Mouse (Mus musculus): ENCODE results near the gene Auts2. TPM values are rescaled to one million over a fixed set of nuclear protein-coding genes. Genes with fewer than 3 reads are reported as not detected.
A peak's percentile ranks its signal among the peaks of the same experiment; 100 is the strongest.

The Auts2 gene
- polyA plus RNA-seq, 1 experiment: 39.0 TPM

DNA sequence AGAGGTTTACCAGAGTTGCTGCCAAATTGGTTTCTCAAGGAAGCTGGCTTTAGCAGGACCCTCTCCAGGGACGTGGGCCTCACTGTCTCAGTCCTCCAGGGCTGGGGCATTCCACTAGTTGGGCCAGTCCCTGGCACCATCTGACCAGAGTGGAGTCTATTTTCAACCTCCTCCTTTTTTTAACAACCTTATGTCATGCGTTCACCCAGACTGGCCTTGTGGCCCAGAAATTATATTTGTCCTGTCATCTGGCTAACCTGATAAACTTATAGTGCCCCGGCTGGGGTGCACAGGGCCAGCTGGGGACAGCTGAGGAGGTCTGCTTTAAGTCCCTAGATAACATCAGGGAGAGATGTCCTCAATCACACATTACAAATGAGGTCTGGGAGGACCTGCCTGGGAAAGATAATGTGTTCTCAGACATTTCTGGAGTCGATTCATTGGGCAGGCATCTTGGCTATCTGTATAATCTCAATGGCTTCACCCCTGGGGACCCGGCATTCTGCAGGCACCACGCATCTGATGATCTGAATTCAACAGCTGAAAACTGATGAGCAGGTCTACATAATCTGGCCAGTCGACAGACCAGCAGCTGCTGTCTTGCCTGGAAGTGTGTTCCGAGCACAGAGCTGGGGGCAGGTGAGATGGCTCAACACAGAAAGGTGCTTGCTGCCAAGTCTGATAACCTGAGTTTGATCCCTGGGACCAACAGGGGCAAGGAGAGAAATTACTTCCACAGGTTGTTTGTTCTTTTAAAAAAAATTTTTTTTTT lies 984.6 kb downstream of the Auts2 start:
- no peaks in the 10 kb centered on the region for H3K27me3 ChIP-seq (ENCODE audit: control insufficient read depth, insufficient read depth, low read length)
- H3K4me3 ChIP-seq (replicated peaks; ENCODE audit: insufficient read depth, low read depth, low read length): no peak overlapping the region
- 62% methylated on average over 8 of the region's 8 CpGs for WGBS
- no peak for TF ChIP-seq POLR2A (IDR thresholded peaks at IDR 0.05; ENCODE audit: borderline replicate concordance, insufficient read depth, low read length)
- TF ChIP-seq CTCF (IDR thresholded peaks at IDR 0.05; ENCODE audit: borderline replicate concordance, insufficient read depth, low read depth, low read length): no peak
- DNase-seq: peak in 1 of 2 experiments; percentile 16
- H3K4me1 ChIP-seq (ENCODE audit: control insufficient read depth, insufficient read depth, low read length): peaks cover 8% of the 10 kb centered on the region
- no peak overlapping the region for H3K27ac ChIP-seq (ENCODE audit: insufficient read depth, low read length)

DNA sequence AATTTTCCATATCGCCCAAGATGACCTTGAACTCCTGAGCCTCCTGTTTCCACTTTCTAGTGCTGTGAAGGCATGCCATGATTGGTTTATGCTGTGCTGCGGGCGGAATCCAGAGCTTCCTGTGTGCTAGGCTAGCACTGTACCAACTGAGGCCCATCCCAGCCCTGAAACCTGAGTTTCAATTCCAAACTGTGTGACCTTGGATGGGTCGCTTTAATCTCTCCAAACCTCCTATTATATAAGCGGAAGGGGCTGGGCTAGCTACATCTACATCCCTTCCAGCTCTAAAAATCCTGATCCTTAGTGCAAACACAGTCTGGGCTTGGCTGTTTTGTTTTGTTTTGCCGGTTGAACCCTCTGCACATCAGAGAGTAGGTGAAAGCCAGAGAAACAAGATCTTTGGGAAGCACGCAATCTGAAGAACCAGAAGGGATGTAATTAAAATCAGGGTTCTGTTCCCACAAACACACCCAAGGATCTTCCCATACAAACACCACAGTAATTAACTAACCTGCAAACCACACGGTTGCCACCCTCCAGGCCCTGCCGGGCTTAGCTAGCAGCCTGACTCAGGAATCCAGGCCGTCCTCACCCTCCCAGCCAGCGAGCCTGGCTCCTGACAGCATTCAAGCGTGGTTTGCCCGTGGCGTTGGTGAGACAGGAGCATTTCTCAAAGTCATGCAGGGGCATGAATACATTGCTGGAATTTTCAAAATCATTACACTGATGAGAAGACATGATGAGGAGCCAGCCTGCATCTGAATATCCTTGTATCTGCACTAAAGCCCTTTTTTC lies 985.4 kb downstream of the Auts2 start:
- Histone ChIP-seq H3K27me3 (ENCODE audit: control insufficient read depth, insufficient read depth, low read length) (no peaks in the 10 kb centered on the region), H3K27ac (ENCODE audit: insufficient read depth, low read length) (no peak overlapping the region), H3K4me3 (replicated peaks; ENCODE audit: insufficient read depth, low read depth, low read length) (no peak overlapping the region), H3K4me1 (ENCODE audit: control insufficient read depth, insufficient read depth, low read length) (peaks cover 8% of the 10 kb centered on the region)
- 87% methylated on average over 14 of the region's 14 CpGs for WGBS
- TF ChIP-seq POLR2A (IDR thresholded peaks at IDR 0.05; ENCODE audit: borderline replicate concordance, insufficient read depth, low read length): no peak
- no peak for TF ChIP-seq CTCF (IDR thresholded peaks at IDR 0.05; ENCODE audit: borderline replicate concordance, insufficient read depth, low read depth, low read length)
- peak in 1 of 2 experiments; percentile 16 for DNase-seq

DNA sequence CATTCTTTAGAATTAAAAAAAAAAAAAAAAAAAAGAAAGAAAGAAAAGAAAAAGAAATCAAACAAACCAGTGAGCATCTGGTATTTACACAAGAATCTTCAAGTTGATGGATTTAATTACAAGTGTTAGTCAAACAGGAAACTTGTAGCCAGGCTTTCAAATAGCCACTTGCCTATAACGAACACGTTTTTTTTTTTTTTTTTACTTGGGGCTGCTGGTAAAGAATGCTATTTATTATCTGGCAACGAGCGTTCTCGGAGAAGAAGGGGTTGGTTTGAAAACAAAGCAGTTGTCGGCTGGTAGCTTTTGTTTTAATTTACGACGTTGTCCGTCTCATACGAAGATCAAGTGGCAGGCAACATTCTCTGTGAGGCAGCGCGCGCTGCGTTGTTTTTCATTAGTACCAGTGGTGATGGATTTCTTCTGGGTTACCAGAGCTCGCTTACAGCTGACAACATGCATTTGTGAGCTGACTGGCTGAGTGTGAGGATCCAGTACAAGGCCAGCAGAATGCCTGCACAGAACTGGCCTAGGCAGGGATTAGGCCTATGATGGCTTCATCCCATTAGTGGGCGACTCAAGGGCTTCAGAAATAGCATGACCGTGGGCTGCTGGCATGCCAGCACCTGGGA lies 994.1 kb downstream of the Auts2 start:
- no peak for DNase-seq
- H3K27me3 ChIP-seq (ENCODE audit: control insufficient read depth, insufficient read depth, low read length): no peaks in the 10 kb centered on the region
- no peak overlapping the region for H3K4me3 ChIP-seq (replicated peaks; ENCODE audit: insufficient read depth, low read depth, low read length)
- H3K27ac ChIP-seq (ENCODE audit: insufficient read depth, low read length): no peak overlapping the region
- TF ChIP-seq POLR2A (IDR thresholded peaks at IDR 0.05; ENCODE audit: borderline replicate concordance, insufficient read depth, low read length) (no peak), CTCF (IDR thresholded peaks at IDR 0.05; ENCODE audit: borderline replicate concordance, insufficient read depth, low read depth, low read length) (no peak)
- 88% methylated on average over 17 of the region's 17 CpGs for WGBS
- no peaks in the 10 kb centered on the region for H3K4me1 ChIP-seq (ENCODE audit: control insufficient read depth, insufficient read depth, low read length)

DNA sequence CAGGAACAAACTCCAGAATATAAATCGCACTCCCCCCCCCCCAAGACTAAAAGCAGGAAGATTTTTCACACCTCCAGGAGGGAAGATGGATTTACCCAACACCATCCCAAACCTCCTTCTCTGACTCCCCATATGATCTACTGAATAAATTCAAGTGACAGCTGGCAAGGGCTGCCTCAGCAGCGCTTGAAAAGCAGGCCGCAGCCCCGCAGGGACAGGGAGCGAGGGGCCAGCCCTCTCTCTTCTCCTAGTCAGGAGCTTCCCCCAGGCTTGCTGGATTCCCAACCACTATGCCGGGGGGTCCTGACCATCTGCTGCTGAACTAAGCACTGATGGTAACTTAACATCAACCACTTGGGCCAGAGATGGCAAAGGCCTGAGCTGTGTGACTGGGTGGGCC lies 995.2 kb downstream of the Auts2 start:
- Histone ChIP-seq H3K4me1 (ENCODE audit: control insufficient read depth, insufficient read depth, low read length) (no peaks in the 10 kb centered on the region), H3K27ac (ENCODE audit: insufficient read depth, low read length) (no peak overlapping the region), H3K27me3 (ENCODE audit: control insufficient read depth, insufficient read depth, low read length) (no peaks in the 10 kb centered on the region), H3K4me3 (replicated peaks; ENCODE audit: insufficient read depth, low read depth, low read length) (no peak overlapping the region)
- no peak for TF ChIP-seq CTCF (IDR thresholded peaks at IDR 0.05; ENCODE audit: borderline replicate concordance, insufficient read depth, low read depth, low read length)
- no peak for TF ChIP-seq POLR2A (IDR thresholded peaks at IDR 0.05; ENCODE audit: borderline replicate concordance, insufficient read depth, low read length)
- no peak for DNase-seq
- WGBS: 84% methylated on average over 6 of the region's 6 CpGs

DNA sequence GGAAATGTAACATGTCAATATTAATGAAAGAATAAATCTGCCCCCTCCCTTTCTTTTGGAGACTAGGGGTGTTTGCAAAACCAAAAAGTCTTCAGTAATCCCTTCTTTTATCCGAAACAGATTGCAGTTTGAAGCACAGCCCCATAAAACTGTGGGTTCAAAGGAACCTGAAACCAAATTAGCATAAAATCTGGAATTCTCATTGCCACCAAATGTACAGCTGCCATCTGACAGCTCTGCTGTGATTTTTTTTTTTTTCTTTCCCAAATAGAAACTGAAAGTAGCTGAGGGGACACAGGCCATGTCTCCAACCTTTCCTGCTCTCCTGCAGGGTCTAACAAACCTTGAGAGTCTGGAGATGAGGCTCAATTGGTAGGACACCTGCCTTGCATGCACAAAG lies 996.7 kb downstream of the Auts2 start:
- no peak overlapping the region for H3K4me3 ChIP-seq (replicated peaks; ENCODE audit: insufficient read depth, low read depth, low read length)
- no peaks in the 10 kb centered on the region for H3K27me3 ChIP-seq (ENCODE audit: control insufficient read depth, insufficient read depth, low read length)
- H3K4me1 ChIP-seq (ENCODE audit: control insufficient read depth, insufficient read depth, low read length): no peaks in the 10 kb centered on the region
- no peak overlapping the region for H3K27ac ChIP-seq (ENCODE audit: insufficient read depth, low read length)
- TF ChIP-seq POLR2A (IDR thresholded peaks at IDR 0.05; ENCODE audit: borderline replicate concordance, insufficient read depth, low read length): no peak
- TF ChIP-seq CTCF (IDR thresholded peaks at IDR 0.05; ENCODE audit: borderline replicate concordance, insufficient read depth, low read depth, low read length): no peak
- 91% methylated on average over 1 of the region's 1 CpGs for WGBS
- DNase-seq: no peak

DNA sequence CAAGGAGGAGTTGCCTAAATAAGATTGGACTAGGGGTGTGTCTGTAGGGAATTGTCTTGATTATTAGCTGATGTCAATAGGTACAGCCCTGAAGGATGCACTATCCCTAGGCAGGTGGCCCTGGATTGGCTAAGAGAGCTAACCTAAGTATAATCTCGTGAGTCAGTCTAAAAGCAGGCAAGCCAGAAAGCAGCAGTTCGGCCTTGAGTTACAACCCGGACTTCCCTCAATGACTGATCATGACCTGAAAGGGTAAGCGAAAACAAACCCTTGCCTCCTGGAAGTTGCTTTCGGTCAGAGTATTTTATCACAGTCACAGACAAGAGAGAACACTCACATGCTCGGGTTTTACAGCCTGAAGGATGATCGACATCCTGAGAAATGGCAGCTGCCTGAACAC lies 998.8 kb downstream of the Auts2 start:
- 95% methylated on average over 7 of the region's 7 CpGs for WGBS
- Histone ChIP-seq H3K4me1 (ENCODE audit: control insufficient read depth, insufficient read depth, low read length) (no peaks in the 10 kb centered on the region), H3K4me3 (replicated peaks; ENCODE audit: insufficient read depth, low read depth, low read length) (no peak overlapping the region), H3K27me3 (ENCODE audit: control insufficient read depth, insufficient read depth, low read length) (no peaks in the 10 kb centered on the region), H3K27ac (ENCODE audit: insufficient read depth, low read length) (no peak overlapping the region)
- TF ChIP-seq POLR2A (IDR thresholded peaks at IDR 0.05; ENCODE audit: borderline replicate concordance, insufficient read depth, low read length) (no peak), CTCF (IDR thresholded peaks at IDR 0.05; ENCODE audit: borderline replicate concordance, insufficient read depth, low read depth, low read length) (no peak)
- DNase-seq: no peak

DNA sequence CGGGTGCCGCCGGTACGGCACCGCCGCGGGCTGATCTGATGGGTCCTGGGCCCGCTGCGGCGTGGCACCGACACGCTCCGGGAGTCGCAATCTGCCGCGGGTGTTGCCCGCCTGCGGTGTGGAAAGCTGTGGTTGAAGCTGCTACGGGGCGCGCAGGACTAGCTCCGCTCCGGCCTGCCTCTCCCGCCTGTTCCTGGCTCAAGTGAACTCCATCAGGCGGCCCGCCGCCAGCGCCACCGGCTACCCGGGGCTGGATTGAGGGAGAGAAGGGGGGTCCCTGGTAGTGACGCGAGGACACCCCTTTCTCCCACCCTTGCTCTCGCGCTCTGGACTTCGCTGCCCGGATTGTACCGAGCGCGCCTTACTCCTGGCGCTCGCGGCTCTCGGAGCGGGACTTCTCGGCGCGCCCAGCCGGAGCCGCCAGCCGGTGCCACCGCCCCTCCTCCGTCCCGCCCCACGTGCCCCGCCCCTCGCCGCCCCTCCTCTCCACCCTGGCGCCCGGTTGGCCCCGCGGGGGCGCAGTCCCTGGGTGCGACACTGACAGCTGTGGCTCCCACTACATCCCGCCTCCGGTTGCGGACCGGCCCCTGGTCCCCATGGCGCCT lies 1004.7 kb downstream of the Auts2 start:
- DNase-seq: peak; percentile 57 to 72
- TF ChIP-seq CTCF (IDR thresholded peaks at IDR 0.05; ENCODE audit: borderline replicate concordance, insufficient read depth, low read depth, low read length): no peak
- TF ChIP-seq POLR2A (IDR thresholded peaks at IDR 0.05; ENCODE audit: borderline replicate concordance, insufficient read depth, low read length): no peak
- Histone ChIP-seq H3K4me3 (replicated peaks; ENCODE audit: insufficient read depth, low read depth, low read length) (peak overlapping the region; percentile 58), H3K27me3 (ENCODE audit: control insufficient read depth, insufficient read depth, low read length) (no peaks in the 10 kb centered on the region), H3K4me1 (ENCODE audit: control insufficient read depth, insufficient read depth, low read length) (no peaks in the 10 kb centered on the region), H3K27ac (ENCODE audit: insufficient read depth, low read length) (no peak overlapping the region)
- WGBS: 1% methylated on average over 60 of the region's 68 CpGs

Data from cerebellum, adult 2 months (tissue).